Mouse (Mus musculus) spleen, postnatal 14 days (tissue): Measurements from ENCODE around the gene Tulp2.
"Not testable (repeated sequence)": the region's sequence is repeated elsewhere in the genome, so short reads cannot be mapped to it uniquely, and the experiment has no call there.

Experiments used
- DNase-seq, 2 experiments: peaks; one replicate each; pipeline ENCODE4 v3.0.0; 2021 to 2022; ENCODE audit warnings: low spot score in 2 of 2

Gene Tulp2

DNA sequence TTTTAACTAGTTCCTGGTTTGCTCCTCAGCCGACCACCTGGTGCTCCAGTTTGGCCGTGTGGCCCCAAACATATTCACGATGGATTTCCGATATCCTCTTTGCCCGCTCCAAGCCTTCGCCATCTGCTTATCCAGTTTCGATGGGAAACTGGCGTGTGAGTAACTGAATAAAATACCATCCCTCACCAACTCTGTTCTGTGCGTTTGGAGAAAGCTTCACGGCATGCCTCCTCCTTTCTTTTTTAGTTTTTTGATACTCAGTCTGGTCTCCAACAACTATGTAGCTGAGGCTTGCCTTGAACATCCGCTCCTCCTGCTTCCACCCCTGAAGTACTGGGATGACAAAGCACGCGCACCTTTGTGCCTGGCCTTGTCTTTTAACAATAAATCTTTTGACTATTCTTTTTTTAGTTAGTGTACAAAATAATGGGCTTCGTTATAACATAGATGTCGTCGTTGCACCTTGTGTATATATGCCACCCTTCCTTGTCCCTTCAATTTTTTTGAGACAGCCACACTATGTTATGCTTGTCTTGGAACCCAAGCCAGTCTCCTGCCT, 40.6 kb downstream of the Tulp2 start:
- DNase-seq: no peak

DNA sequence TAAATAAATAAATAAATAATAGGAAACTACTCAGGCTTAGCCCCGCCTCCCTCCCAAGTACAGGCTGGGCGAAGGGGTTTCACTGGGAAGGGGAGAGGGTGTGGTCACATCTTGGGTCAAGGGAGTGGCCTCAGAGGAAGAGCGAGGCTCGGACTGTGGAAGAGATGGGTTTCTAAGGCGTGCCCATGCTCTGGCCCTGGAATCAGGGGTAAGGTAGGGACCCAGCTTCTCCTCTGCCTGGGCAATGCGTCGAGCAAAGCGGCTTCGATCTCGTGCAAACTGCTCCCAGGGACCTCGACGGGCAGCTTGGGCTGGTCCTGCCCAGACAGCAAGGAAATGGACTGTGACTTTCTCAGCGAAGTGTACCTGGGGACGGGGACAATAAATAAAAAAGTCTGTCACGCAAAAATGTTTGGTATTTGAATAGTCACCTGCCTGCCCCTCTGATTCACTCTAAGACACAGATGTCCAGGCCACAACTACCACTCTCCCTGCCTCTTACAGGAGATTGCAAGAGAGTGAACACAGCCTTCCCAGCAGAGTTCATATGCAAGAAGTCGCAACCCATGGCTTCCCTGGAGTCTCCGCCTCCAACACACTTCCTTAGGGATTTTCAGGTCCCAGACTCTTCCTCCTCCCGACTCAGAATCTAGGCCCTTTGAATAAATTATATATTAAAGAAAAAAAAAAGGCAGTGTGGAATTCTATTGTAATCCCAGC, 41.4 kb downstream of the Tulp2 start:
- no peak for DNase-seq

DNA sequence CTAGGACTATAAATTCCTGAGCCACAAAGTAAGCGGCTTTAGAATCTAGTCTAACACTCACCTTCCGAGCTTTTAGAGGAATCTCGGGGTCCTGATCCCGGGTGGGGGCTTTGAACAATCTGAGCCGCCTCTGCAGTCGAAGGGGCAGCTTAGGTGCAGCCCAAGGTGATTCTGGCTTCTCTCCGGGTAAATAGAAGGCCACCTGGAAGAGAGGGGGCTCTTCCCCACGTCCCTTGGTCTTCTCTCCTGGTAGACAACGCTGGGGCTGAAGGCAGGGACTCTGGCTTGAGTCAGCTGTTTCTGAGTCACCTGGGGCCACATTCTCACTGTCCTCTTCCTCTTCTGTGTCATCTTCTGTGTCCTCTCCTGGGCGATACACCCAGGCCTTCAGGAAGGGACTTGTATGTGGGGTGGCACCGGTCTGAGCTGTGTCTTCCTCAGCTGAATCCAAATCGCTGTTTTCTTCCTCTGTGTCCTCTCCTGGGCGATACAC, 42.0 kb downstream of the Tulp2 start:
- DNase-seq: no peak

DNA sequence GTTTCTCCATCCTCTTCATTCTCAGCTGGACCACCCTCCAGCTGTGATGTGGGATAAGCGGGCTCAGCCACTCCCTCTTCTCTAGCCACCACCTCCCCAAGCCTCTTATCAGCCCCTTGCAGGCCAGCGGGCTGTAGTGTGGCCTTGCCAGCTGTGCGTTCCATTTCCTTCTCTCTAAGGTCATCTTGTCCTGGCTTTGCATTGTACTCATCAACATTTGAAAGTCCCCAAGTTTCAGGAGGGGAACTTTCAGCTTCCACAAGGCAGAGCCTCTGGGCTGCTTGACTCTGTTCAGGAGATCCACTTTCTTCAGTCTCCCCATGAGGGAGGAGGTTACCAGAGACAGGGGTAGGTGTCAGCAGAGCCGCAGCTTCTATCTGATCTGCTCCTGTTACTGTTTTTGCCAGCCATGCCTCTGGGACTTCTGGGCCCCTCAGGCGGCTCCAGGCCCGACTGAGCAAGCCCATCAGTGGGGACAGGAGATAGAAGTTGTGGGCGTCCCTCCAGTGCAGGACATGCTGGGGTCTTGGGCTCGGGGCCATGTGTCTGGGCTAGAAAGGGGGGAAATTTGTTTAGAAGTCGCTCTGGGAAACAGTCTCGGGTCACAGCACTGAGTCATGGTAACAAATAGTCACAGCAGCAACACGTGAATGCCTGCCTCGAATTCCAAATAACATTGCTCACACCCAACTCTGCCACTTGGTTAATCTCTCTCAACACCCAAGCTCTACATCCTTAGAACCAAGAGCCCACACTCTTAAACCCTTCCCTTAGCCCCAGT, 43.4 kb downstream of the Tulp2 start:
- peak; percentile 57 to 71 for DNase-seq

DNA sequence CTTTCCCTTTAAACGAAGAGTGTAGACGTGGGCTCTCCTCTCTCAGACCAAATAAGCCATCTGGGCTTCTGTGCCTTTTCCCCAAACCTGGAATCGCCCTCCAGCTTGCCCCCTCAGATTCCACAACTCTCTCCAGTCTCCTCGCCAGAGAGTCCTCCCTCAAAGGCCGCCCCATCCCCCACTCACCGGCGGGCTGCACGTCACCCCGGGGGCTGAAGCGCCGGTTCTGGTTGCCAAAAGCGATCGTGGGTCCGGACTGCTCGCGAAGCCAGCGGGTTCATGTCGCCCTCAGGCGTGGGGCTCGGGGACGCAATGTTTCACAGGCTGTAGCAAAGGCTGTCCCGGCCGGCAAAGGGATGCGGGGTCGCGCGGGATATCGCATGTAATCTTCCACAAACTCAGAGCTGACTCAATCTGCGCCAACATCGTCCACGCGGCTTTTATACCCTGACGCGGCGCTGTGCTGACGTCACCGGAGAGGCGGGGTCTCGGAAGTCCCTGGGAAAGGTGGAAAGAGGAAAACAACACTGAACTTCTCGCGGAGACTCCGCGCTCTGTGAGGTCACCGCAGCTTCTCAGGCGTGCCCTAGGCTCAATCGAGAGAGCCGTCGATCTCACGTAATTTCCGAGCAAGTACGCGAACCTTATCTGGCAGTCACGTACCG, 44.3 kb downstream of the Tulp2 start, which contains the start of the genes Ppp1r15a and Plekha4:
Gene Ppp1r15a (minus strand): TSS at position 460 of the 665 bp plus-strand sequence.
Gene Plekha4 (plus strand): TSS at position 522 of the 665 bp plus-strand sequence.
- DNase-seq: peak; percentile 95

DNA sequence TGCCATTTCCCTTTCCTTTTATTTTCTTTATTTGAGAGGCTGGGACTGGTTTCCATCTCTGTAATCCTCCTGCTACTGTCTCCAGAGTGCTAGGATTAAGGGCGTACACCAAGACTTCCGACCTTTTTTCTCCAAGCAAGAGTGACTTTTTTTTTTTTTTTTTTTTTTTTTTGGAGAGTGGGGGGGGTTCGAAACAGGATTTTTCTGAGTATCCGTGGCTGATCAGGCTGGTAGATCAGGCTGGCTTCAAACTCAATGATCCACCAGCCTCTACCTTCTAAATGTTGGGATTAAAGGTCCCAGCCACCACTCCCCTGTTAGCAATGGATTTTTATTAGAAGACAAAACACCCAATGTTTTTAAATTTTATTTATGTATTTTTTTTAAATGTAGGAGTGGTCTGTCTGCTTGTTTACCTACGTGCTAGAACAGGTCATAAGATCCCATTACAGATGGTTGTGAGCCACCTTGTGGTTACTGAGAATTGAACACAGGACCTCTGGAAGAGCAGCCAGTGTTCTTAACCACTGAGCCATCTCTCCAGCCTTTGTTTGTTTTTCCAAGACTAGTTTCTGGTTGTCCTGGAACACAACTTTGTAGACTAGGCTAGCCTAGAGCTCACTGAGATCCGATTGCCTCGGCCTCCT, 44.9 kb downstream of the Tulp2 start:
- DNase-seq: no peak

DNA sequence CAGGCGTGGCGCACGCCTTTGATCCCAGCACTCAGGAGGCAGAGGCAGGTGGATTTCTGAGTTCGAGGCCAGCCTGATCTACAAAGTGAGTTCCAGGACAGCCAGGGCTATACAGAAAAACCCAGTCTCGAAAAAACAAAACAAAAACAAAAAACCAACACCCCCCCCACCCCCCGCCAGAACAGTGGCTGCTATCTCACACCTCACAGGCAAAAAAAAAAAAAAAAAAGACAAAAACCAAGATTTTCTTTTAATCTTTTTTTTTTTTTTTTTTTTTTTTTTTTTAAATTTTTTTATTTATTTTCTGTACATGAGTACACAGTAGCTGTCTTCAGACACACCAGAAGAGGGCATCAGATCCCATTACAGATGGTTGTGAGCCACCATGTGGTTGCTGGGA, 45.5 kb downstream of the Tulp2 start:
- DNase-seq: not testable (repeated sequence)

DNA sequence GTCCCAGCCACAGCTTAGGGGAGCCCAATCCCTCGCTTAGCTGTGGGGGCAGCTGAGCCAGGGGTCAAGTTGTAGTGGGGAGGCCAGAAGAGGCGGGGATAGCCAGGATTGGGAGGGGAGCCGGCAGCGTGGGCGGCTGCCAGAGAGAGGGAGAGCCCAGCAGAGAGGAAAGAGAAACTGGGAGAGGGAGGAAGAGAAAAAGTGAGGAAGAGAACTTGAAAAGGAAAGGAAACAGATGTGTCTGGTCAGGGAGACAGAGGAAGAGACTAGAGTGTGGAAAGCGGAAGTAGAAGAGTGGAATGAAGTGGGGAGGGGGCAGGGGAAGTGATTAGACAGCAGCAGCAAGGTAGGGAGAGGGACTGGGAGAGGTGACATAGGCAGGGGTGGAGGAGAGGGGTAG, 47.8 kb downstream of the Tulp2 start:
- no peak for DNase-seq

DNA sequence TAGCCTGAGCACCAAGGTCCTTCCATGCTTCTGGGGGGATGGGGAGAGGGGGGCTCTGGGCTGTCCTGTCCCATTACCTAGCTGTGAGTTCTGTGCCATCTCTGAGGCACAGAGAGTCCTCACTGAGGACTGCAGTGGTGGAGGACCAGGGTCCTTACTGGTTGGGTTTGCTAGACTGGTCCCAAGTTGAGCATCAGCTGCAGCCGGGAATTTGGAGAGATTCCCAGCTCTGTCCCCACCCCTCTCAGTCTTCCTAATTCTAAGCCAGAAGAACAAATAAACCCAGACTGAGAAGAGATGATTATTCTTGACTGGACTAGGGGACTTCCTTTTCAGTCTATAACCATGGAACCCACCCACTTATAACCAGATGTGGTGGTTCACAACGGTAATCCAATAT, 49.0 kb downstream of the Tulp2 start:
- DNase-seq: no peak

DNA sequence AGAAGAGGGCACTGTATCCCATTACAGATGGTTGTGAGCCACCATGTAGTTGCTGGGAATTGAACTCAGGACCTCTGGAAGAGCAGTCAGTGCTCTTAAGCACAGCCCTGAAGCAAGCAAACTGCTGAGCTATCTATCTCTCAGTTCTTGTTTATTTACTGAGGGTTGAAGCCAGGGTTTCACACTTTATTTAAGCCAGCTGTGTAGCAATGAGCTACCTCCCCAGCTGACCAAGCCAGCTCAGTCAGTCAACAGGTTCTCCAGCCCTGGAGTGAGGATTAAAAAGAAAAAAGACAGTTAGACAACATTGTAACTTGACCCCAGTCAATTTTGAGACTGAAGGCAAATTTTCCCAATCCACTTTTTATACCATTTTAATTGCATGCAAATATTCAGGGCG, 54.0 kb downstream of the Tulp2 start:
- DNase-seq: no peak

DNA sequence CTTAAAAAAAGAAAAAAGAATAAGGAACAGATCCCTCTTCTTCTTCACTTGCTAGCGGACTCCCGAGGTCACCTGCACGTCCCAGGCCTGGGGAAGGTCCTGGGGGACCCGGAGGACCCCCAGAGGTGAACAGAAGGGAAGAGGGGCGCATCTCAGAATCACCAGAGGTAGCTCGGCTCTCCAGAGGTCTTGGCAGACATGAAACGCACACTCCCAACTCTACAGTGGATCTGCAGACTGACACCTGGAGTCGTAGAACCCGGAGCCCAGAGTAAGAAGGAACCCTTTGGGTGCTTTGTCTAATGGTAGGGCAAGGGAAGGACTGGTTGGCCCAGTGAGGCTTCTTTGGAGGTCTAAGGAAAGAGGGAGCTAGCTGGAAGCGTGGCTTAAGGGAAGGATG, 55.9 kb downstream of the Tulp2 start:
- DNase-seq: no peak

DNA sequence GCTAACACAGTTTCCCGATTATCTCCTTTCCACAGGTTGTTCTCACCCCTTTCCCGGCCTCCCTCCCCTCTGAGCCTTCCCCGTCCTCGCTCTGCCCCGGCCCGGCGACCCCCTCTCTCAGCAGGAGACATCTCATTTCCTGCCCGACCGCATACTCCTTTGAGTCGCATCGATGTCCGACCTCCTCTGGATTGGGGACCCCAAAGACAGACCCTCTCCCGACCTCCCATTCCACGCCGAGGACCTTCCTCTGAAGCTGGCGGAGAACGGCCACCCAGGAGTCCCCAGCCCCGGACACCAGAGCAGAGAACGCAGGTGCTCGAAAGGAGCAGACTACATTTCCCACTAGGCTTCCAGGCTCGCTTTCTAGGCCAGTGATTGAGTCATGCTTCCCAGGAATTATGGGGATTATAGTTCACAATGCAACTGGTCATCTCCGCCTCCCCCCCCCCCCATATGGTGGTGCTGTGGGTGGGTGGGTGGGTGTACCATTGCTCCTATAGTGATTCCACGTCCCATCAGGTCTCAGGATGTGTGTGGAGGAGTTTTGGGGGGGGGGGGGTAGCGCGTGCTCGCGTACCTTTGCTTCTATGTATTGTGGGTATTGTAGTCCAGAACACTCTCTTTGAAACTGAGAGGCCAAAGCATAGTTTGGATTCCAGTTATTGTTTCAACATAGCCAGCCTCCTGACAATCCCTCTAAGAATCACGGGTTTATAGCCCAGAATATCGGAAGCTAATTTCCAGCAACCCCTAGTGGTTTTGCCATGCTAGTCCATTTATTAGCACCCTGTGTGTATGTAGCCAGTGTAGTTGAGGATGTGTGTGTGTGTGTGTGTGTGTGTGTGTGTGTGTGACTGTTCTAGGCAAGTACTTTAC, 56.7 kb downstream of the Tulp2 start:
- DNase-seq: no peak

DNA sequence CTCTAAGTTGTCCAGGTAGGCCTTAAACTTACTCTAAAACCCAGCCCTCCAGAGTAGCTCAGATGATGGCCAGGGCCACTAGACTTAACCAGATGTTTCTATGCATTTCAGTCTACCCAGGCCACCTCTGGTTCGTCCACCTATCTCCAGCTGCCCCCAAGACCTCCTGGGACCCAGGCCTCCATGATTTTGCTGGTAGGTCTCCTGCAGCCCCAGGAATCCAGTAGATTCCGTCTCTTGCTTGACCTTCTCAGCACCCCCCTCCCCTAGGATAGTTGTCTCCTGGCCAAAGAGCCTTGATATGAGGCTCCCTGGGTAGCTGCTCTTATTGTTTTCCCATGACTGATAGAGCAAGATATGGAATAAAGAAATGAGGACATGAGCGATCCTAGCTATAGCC, 57.4 kb downstream of the Tulp2 start:
- no peak for DNase-seq

DNA sequence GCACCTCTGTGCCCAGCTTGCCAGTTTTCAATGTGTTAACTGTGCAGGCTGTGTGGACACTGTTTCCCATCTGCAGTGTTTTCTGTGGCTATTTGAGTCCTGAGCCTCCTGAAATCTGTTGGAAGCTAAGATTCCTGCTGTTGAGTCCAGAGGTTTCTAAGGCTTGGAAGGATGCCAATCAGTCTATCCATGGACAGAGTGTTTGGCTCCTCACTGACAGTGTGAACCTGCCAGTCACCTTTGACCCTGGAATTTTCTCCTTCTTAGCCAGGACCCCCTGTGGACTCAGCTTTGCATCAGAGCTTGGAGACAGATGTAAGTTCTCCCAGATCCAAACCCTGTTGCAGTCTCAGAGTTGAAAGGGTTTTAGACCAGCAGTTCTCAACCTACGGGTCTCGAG, 58.5 kb downstream of the Tulp2 start:
- DNase-seq: no peak

DNA sequence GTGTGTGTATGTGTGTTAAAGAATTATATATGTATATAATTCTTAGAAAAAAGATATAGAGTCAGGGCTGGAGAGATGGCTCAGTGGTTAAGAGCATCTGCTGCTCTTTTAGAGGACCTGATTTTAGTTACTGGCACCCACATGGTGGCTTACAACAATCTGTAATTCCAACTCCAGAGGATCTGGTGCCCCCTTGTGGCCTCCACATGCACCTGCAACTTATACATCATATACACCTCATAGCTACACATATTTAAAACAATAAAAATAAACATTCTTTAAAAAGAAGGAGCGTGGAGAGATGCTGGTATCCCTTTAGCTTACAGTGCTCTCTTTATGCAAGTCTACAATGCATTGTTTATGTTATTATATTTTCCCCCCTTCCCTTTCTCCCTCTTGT, 62.8 kb downstream of the Tulp2 start:
- no peak for DNase-seq

DNA sequence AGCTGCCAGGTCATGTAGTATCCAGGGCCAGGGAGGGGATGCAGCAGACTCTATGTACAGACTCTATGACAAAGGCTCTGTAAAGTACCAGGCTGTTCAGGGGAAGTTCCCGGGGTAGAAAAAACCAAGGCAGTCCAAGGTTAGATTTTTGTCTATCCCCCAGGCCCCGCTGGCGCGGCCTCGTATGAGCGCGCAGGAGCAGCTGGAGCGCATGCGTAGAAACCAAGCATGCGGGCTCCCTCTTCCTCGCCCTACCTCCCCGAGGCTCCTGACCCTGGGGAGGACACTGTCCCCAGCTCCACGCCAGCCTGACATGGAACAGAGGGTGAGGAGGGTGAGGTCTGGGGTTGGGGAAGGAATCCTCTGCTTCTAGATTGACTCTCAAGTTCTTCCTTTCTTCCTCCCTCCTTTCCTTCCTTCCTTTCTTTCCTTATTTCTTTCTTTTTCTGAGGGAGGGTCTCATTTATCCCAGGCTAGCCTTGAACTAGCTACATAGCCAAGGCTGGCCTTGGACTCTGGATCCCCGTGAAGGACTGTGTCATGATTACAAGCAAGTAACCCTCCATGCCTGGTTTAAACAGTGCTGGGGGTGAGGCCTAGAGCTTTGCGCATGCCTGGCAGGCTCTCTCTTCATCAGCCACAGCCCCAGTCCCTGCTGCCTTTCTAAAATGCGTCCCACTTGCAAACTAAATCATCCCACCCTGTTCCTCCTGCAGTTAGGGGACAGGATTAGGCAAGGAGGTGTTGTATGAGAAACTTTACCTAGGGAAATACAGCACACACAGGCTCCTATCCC, 68.2 kb downstream of the Tulp2 start:
- DNase-seq: no peak

DNA sequence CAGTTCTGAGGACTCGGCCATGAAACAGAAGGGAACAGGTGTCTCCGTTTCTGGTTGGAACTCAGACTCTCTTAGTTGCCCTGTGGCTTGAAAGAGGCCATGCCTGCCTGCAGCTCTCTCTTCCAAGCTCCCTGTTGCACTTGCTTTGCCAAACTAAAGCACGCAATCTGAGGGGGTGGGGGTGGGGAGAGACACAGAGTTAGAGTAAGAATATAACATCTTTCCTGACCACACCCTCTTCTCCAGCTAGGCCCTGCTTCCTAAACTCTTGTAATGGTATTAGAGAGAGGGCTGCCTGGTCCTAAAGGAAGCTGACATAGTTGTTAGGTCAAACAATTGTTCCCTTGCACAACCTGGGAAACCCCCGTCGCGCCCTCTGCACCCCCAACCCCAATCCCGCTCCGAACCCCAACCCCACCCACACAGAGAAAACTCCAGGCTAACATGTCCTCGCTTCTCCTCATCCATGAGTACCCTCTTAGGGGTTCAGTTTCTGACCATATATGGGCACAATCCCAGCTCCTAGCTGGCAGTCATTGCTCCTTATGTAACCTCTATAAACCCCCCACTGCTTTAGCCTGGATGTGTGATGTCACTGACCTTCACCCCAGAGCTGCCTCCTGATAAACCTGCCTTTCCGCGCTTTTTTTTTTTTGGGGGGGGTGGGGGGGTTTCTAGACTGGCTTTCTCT, 69.3 kb downstream of the Tulp2 start:
- no peak for DNase-seq

DNA sequence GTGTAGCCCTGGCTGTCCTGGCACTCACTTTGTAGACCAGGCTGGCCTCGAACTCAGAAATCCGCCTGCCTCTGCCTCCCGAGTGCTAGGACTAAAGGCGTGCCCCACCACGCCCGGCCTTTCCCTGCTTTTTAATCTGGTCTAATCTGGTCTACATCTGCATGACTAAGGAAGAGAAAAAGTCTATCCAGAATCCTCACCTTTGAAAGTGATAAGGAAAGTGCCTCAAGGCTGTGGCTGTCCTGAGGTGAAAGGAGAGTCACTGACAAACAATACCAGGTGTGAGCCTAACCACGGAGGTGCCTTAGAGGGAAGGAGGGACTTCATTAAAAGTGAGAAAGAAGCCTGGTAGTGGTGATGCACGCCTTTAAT, 69.8 kb downstream of the Tulp2 start:
- no peak for DNase-seq

DNA sequence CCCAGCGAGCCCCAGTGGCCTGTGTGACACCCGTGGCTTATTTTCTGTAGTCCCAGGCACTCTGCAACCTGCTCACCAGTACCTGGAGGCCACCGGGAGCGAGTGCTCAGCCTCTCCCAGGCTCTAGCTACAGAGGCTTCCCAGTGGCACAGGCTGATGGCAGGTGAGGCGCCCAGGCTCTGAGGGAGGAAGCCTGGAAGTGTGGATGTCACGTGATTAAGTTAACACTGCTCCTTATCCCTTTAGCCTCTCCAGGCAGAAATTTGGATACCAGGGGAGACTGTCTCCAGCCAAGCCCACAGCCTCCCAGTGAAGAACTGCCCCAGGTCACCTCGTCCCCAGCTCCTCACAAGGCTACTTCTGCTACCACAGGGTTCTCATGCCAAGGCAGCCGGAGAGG, 71.8 kb downstream of the Tulp2 start:
- DNase-seq: no peak
